Mouse (Mus musculus): ENCODE results near the gene Rpl32.

- TF ChIP-seq MAX (IDR thresholded peaks at IDR 0.05; ENCODE audit: low read depth) (no peak), POLR2A (IDR thresholded peaks at IDR 0.05; ENCODE audit: insufficient read length, low read depth) (no peak), MYOG (IDR thresholded peaks at IDR 0.05; ENCODE audit: control insufficient read depth in 1 of 3, insufficient read depth in 1 of 3, insufficient read length in 2 of 3, low read depth in 2 of 3) (no peak), CEBPB (IDR thresholded peaks at IDR 0.05; ENCODE audit: insufficient read depth, poor library complexity, severe bottlenecking) (no peak), REST (IDR thresholded peaks at IDR 0.05; ENCODE audit: insufficient read depth, insufficient read length) (no peak), MYOD1 (IDR thresholded peaks at IDR 0.05; ENCODE audit: control insufficient read depth in 1 of 3, insufficient read length in 2 of 3, low read depth in 2 of 3) (no peak), E2F4 (IDR thresholded peaks at IDR 0.05; ENCODE audit: insufficient read depth) (no peak)
Measured at GRCm38 (mm10) chr6:115770059-115770670, 38.4 kb downstream of the Rpl32 start.

Measured in myocyte (in vitro differentiated cells).